Mouse (Mus musculus) thymus, postnatal 25 days (tissue): ENCODE data around the gene Sohlh2.

Source experiments
- DNase-seq: peaks from one replicate; pipeline ENCODE4 v3.0.0; 2022

Gene Sohlh2

GRCm38 (mm10) chr3:55212254-55212653 lies 30.4 kb downstream of the Sohlh2 start:
- no peak for DNase-seq

GRCm38 (mm10) chr3:55213785-55214184 lies 32.0 kb downstream of the Sohlh2 start:
- no peak for DNase-seq

GRCm38 (mm10) chr3:55214413-55214812 lies 32.6 kb downstream of the Sohlh2 start:
- no peak for DNase-seq

GRCm38 (mm10) chr3:55222502-55222901 lies 40.7 kb downstream of the Sohlh2 start:
- no peak for DNase-seq

GRCm38 (mm10) chr3:55223862-55224261 lies 42.0 kb downstream of the Sohlh2 start:
- no peak for DNase-seq

GRCm38 (mm10) chr3:55226501-55227213 lies 44.8 kb downstream of the Sohlh2 start:
- no peak for DNase-seq

- DNase-seq = no peak
Observed at GRCm38 (mm10) chr3:55227214-55227581, 45.4 kb downstream of the Sohlh2 start.

- DNase-seq = no peak
Observed at GRCm38 (mm10) chr3:55241730-55242421, 60.0 kb downstream of the Sohlh2 start, which contains the start of gene Dclk1. TSS of gene Dclk1 (plus strand) at chr3:55242364.

GRCm38 (mm10) chr3:55242422-55243055 lies 60.7 kb downstream of the Sohlh2 start:
- DNase-seq = no peak

- DNase-seq = no peak
Observed at GRCm38 (mm10) chr3:55243056-55243471, 61.2 kb downstream of the Sohlh2 start.

- DNase-seq = no peak
Observed at GRCm38 (mm10) chr3:55244087-55244486, 62.3 kb downstream of the Sohlh2 start.

GRCm38 (mm10) chr3:55246618-55247272 lies 64.9 kb downstream of the Sohlh2 start:
- no peak for DNase-seq

GRCm38 (mm10) chr3:55248048-55248447 lies 66.2 kb downstream of the Sohlh2 start:
- no peak for DNase-seq

- no peak for DNase-seq
Observed at GRCm38 (mm10) chr3:55248508-55248907, 66.7 kb downstream of the Sohlh2 start.

- no peak for DNase-seq
Observed at GRCm38 (mm10) chr3:55250631-55251030, 68.8 kb downstream of the Sohlh2 start.
